Mouse (Mus musculus) heart, postnatal 4 days (tissue): ENCODE measurements at regions not wholly inside any gene's neighbourhood (a gene's known extent, or its start where the extent isn't known, plus 50 kb on each side); places are given as distances from the start of the nearest gene placed in this dataset.

ENCODE experiments used
- DNase-seq: peaks from one replicate; pipeline ENCODE4 v3.0.0; 2021

DNA sequence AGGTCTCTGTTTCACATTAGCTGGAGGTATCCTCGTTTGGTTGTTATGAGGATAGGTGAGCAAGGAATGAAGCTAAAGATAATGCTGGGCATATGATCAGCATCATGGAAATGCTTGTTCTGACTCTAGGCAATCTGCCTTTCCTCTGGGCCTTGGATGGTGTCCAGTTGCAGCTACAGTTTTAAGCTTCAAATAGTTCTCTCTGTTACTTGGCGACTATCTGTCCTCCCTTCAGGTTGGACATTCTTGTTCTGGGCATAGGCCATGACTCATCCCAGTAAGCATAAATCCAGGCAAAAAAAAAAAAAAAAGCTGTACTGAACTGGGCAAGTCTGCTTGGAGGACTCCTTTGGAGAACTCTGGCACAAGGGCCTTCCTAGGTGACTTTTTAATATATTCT, 776.9 kb downstream of the Kcnma1 start:
- DNase-seq, result peak; percentile 74

DNA sequence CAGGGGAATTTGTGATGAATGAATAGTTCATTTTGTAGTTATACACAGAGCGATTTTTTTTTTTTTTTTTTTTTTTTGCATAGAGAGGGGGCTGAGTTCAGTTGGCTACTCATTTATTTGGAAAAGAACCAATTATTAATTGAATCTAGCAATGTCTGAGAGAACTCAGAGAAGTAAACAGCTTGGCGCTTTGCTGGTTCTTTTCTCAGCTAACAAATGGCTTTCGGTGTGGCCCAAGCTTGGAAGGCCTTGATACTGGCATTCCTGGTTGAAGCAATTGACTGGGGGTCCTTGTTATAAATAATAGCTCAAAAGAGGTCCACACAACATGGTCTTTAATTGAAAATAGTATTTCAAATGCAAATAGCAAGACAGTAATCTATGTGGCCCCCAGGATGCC, 815.6 kb downstream of the Kcnma1 start:
- no peak for DNase-seq

DNA sequence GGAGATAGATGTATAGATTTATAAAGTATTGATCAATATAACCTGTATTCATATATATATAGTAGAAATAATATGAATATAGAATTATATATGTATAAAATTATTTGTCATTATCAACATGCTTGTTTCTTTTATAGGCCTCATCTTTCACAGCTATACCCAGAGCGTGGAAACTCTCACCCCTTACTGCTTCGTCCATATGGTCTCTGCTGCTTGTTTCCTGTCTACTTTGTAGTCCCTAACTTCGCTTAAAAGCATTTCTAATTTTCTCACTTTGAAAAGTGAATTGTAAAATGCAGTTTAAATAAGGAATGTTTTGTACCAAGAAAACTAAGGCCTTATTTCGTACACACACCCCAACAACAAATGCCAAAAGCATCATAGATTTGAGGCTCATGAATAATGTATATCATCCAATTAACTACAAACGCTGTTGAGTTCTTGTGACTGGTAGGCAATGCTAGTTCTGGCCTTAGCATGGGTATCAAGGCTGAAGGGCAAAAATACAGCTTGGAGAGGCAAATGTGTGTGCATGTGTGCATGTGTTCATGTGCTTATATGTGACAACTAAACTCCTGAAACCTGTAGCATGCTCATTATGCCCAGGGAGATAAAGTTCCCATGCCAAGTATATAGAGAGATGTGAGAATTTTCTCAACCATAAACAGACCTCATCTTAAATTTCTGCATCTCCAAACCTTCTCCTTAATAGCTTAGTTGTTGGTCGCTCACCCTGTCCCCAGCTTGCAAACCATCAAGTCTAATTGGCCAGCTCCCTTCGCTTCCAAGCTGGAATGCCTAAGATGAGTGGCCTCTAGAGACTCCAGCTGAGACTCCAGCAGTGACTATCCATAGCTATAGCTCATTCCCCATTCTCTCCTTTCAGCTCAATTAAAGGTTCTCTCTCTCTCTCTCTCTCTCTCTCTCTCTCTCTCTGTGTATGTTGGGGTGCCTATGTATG, 819.4 kb downstream of the Kcnma1 start:
- no peak for DNase-seq

DNA sequence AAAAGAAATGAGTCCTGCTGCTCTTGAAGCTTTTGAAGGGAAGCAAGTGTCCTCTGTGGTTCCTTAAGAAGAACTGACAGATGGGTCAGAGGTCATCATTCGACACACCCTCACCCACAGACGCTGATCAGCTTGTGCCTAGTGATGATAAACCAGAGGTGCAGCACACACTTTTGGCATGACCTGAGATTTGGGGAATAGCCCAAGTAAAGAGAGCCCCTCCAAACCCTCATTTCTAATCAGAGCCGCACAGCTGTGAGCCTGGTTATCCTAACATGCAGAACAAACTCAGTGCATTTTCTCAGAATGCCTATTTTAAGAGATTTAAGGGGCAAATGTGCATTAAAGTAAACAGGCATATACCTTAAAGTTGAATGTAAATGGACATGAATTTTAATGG, 821.7 kb downstream of the Kcnma1 start:
- no peak for DNase-seq

DNA sequence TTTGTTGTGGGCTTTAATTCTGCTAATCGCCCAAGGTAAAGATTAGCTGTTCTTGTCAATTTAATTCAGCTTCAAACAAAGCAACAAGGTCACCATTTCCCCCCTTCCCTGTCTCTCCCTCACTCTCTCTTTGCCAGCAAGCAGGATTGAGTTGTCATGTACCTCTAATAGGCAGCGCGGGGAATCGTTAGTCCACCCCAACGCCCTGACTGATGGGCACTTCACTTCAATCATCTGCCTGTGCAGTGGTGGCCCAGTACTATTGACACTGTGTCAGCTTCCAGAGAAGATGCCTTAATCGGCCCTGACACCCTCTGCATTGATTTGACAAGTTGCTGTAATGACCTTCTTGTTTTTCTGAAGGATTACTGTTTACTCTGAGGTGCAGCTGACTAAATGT, 828.9 kb downstream of the Kcnma1 start:
- DNase-seq, result no peak

DNA sequence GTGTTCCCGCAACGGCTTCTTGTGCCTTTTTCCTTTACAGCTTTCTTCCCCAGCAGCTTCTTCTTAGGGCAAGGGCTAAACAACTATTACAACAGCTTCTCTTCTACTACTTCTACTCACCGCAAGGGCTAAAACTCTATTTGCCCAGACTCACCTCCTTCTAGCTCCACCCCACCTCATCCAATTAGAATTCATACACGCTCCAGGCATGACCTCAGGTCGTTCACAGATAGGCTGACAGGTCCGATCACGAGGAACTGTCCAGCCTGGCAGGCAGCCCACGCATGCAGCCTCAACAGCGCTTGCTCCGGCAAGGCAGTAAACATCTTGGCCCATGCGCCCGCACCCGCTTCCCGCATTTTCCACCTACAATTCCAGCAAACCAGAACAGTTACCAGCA, 844.9 kb downstream of the Kcnma1 start:
- DNase-seq, result no peak

DNA sequence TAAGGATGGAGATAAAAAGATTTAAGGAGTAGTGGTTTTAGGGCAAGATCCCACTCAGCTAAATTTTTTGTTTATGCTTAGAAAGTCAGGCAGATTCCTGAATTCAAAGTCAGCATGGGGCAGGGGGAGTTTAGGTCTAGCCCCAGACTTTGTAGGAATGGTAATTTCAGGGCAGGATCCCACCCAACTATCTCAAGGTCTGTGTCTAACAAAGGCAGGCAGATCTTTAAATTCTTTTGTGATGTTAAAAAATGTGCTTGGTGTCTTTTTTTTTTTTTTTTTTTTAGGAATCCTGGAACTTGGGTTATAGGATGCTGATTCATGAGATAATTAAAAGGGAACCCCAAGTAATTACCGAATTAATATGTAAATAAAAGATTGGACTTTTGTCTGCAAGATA, 853.7 kb downstream of the Kcnma1 start:
- DNase-seq, result no peak

DNA sequence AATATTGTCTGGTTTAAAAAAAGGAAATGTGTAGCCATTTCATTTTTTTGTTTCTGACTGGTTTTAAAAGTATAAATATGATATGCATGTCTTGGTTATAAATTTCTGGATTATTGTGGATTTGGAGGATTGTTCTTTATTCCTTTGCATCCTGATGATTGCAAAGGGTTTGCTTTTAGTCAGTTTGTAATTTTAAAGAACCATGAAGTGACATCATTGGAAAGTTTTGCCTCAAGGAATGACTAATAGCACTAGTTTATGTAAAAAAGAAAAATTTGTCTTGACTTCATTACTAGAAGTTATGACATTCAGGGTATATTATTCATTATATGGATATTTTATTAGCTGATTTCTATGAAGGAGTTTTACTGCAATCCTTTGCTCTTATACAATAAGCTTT, 863.9 kb downstream of the Kcnma1 start:
- no peak for DNase-seq

DNA sequence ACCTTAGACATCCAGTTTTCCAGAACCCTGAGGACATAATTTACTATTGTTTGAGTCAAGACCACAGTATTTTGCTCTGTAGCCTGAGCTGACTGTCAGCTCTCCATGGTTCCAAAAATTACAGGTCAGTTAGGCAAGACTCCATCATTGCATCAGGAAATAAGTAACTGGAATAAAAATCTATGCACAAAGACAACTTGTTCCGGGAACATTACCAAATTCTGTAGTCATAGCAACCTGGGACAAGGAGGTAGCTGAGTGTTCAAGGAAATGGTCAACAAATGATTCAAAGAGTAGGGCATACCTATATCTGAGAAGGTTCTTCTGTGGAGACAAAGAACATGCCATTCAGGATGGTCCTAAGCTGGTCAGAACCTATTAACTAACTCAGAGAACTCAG, 867.3 kb downstream of the Kcnma1 start:
- no peak for DNase-seq

DNA sequence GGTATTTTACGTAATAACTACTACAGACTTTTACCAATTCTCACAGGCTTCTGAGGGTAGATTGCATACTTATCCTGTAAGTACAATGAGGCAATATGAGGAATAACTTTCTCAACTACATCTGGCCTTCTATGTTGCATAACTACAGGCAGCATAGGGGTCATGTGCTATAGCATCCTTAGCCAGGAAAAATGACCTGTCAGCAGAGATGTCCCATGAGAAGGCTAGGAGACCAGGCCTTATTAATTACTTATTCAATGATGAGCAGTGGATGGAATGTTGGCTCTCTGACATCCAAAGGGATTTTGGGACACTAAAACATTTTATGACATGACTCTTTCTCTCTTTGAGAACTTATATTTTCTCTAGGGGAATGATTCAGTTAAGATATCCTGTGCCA, 873.9 kb downstream of the Kcnma1 start:
- no peak for DNase-seq

DNA sequence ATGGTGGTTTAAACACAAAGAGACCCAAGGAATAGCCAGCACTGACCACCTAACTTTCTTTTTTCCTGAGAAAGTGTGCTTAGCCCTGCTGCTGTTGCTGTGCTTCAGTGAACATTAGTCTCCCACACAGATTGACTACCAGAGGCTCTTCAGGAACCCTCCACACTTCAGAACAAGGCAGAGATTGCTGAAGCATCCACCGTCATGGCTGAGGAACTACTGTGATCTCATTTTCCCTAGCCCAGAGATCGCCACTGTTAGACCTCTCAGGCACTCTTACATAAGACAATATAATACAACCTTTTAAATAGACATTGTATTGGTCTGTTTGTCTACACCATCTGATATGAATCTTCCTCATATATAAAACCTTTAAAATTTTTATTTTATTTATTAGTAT, 879.6 kb downstream of the Kcnma1 start:
- DNase-seq, result no peak

DNA sequence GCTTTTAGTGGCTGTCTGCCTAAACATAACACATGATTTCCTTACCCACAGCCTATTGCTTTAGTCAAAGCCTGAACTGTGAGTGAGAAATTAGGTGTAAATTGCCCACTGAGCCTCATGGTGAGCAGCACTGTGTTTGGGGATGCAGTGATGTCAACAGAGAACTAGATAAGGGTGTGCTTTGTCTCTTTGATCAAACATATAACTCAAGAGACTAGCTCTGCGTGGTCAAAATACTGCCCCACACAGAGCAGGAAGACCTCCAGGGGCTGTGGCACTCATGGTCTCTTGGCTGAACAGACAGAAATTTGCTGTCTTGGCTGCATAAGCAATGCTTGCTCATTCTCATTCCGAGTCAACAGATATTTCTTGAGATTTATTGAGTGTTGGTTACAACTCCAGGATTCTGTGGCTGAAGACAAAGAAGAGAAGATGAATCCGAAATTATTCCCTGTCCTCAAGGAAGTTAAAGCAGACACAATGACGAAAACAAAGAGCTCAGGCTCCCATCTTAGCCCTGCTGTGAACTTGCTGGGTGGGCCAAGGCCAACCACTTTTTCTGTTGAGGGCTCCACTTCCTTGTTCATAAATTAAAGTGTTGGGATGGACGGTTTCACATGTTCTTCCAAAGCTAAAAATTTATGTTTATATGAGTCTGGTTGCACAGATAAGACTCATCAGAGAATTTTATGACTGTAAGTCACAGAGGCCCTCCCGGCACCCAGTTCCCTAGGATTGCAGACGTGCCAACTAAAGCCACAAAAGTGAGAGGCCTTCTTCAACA, 882.4 kb downstream of the Kcnma1 start:
- DNase-seq, result no peak

DNA sequence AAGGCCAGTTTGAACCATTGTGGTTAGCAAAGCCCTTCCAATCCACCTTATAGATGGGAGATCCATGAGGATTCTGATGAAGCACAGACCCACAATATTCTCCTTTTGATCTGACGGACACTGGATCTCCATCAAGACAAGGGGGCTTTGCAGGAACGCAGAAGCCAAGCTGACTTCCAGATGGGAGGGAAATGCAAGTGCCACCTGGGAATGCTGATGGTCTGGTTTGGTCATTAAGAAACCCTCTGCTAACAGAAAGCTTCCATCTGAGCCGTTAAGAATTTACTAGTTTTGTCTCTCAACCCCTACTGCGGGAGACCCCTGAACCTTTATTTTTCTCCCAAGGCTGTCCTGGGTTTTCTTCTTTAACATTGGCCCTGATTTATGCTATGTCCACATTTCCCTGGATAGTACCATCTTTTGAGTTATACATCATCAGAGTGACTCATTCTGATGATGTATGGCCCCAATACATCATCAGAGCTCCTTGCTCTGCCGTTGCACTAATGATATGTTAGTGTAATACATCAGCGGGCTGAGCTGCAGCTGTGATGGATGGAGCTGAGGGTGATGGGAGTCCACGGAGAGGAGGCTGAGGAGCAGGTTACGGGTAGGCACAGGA, 898.3 kb downstream of the Kcnma1 start:
- no peak for DNase-seq

DNA sequence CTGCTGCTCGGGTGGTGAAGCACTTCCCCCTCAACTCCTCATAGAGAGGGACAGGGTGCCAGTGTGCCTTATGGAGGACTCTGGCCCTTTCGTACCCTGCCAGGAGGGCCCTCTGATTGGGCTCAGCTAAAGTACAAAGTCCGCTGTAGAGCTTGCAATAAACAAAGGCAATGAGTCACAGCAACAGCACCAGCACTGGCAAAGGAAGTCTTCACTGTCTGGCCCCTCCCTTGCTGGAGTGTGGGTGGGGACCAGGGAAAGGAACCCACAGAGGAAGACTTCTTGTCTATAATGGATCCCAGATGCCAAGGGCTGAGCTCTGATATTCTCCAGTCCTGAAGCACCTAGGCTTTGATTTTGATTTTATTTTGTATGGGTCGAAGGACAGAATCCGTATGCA, 899.4 kb downstream of the Kcnma1 start:
- DNase-seq, result no peak

DNA sequence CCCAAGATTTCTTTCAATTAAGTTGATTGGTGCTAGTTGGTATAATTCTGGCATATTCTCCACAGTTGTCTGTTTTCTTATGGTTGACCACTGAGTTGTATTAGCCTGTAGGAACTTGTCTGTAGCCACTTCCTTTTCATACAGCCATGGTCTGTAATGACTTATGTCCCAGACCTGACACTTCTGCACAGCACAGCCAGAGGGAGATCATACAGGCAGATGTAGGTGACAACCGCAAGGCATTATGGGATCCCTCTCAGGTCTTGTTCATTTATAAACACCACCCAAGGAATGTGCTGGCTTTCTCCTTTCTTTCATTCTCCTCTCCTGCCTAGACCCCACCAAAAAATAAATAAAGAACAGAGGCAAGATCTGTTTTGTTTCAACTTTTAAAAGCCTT, 899.8 kb downstream of the Kcnma1 start:
- DNase-seq, result no peak

DNA sequence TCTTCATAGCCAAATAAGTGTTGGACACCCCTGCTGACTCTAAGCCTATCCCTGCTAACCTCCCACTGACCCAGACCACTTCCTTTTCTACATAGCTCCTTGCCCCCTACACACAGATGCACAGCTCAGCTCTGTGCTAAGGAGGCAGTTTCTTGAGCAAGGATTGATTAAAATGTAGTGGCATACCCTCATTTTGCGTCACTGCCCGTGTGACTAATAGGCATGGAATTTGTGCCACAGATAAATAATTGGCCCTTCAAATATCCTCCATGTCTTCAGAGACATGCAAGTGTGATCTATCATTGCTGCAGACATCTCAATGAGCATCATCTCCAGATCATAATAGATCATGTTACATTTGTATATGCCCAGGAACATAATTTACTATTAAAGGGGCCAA, 901.9 kb downstream of the Kcnma1 start:
- no peak for DNase-seq

DNA sequence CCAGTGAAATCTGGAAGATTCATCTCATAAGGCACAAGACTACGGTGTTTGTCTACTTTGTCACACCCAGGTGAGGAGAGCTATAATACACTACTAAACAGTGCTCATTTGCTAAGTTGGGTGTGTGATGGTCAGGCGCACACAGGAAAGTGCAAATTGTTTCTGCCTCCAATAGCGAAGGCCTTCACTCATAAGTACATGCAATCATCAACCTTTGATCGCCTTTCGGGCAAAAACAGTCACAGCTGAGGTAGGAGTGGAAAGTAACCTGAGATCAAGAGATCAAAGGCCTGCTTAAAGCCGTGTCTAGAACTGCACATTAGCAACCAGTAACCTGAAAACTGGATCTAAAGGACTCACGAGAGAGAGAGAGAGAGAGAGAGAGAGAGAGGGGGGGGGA, 905.7 kb downstream of the Kcnma1 start:
- no peak for DNase-seq

DNA sequence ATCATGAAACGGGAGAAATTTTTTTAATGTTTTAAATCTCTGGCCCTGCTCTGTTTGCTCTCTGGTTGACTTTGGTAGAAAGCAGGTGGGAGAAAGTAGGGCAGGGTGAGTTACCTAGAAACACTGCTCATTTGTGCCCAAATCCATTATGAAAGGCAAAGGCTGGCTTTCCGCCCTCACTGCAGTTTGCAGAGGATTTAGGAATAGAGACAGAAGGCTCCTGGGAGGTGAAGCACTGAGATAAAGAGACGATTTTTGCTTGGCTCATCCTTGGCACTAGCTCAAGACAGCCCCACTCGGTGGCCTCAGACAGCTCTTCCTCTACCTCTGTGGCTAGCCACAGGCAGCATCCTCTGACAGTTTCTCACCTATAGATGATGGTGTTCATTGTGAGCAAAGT, 906.8 kb downstream of the Kcnma1 start:
- DNase-seq, result no peak
